Mouse (Mus musculus): ENCODE data around the gene Sema3b.
"Not testable (repeated sequence)": the region's sequence is repeated elsewhere in the genome, so short reads cannot be mapped to it uniquely, and the experiment has no call there.

Sema3b gene

GRCm38 (mm10) chr9:107567702-107568319, 41.2 kb downstream of the Sema3b start, which contains the start of gene Hyal2:
Hyal2 (plus strand) TSS chr9:107567945.
- DNase-seq: no peak

- no peak for DNase-seq
Observed at GRCm38 (mm10) chr9:107566855-107567254, 42.2 kb downstream of the Sema3b start.

- DNase-seq: peak; percentile 48
Observed at GRCm38 (mm10) chr9:107566041-107566709, 42.9 kb downstream of the Sema3b start.

- not testable (repeated sequence) for DNase-seq
Observed at GRCm38 (mm10) chr9:107565556-107565955, 43.5 kb downstream of the Sema3b start.

- peak; percentile 98 for DNase-seq
Observed at GRCm38 (mm10) chr9:107563029-107563581, 45.9 kb downstream of the Sema3b start, which contains the start of gene Tusc2. Tusc2 (plus strand) TSS chr9:107563255.

- DNase-seq: no peak
Observed at GRCm38 (mm10) chr9:107556346-107556745, 52.7 kb downstream of the Sema3b start.

- DNase-seq: no peak
Observed at GRCm38 (mm10) chr9:107555701-107556100, 53.3 kb downstream of the Sema3b start.

GRCm38 (mm10) chr9:107555031-107555457, 54.0 kb downstream of the Sema3b start:
- no peak for DNase-seq

- DNase-seq: peak; percentile 96
Observed at GRCm38 (mm10) chr9:107554319-107554825, 54.7 kb downstream of the Sema3b start.

- DNase-seq: no peak
Observed at GRCm38 (mm10) chr9:107553541-107554318, 55.3 kb downstream of the Sema3b start.

GRCm38 (mm10) chr9:107552690-107553393, 56.2 kb downstream of the Sema3b start:
- DNase-seq: no peak

GRCm38 (mm10) chr9:107551890-107552355, 57.1 kb downstream of the Sema3b start:
- DNase-seq: no peak

GRCm38 (mm10) chr9:107551117-107551889, 57.7 kb downstream of the Sema3b start, which contains the start of gene Rassf1:
Rassf1 (plus strand) TSS chr9:107551555.
- no peak for DNase-seq

GRCm38 (mm10) chr9:107550491-107551116, 58.4 kb downstream of the Sema3b start:
- no peak for DNase-seq

GRCm38 (mm10) chr9:107549297-107550074, 59.5 kb downstream of the Sema3b start:
- no peak for DNase-seq

- DNase-seq: no peak
Observed at GRCm38 (mm10) chr9:107548820-107549219, 60.2 kb downstream of the Sema3b start.

GRCm38 (mm10) chr9:107547957-107548356, 61.1 kb downstream of the Sema3b start:
- DNase-seq: no peak
